Mouse (Mus musculus) embryonic facial prominence, embryonic 11.5 days (tissue): ENCODE measurements around the gene Hrh2. TPM values are rescaled to one million over a fixed set of nuclear protein-coding genes. Genes with fewer than 3 reads are reported as not detected.
A peak's percentile ranks its signal among the peaks of the same experiment; 100 is the strongest.

Experiments
- ATAC-seq: fragments of 200-750 bp; cut with Nextera tagmentation; replicated peaks from 2 replicates; pipeline ENCODE4 v1.8.0; 2017; ENCODE audit warnings: low read depth; ENCODE audit not compliant: insufficient number of reproducible peaks, low FRiP score, low TSS enrichment
- DNase-seq: peaks from one replicate; pipeline ENCODE4 v3.0.0-alpha.2; 2015; ENCODE audit warnings: low spot score
- H3K27ac ChIP-seq: fragments of 300-500 bp; sonication (generic); replicated peaks from 2 replicates; pipeline ENCODE4 v1.5.1; 2014; ENCODE audit warnings: mild to moderate bottlenecking, low read depth, low read length, control low read depth
- H3K27me3 ChIP-seq: fragments of 300-500 bp; sonication (generic); 2 replicates; pipeline ENCODE4 v1.6.1; 2014; ENCODE audit warnings: mild to moderate bottlenecking, low read length, moderate library complexity, mixed read lengths; ENCODE audit not compliant: control insufficient read depth, insufficient read depth
- H3K36me3 ChIP-seq: fragments of 300-500 bp; sonication (generic); replicated peaks from 2 replicates; pipeline ENCODE4 v1.6.1; 2014; ENCODE audit warnings: low read depth, mild to moderate bottlenecking, low read length, moderate library complexity, mixed read lengths; ENCODE audit not compliant: control insufficient read depth, insufficient read depth
- H3K4me1 ChIP-seq: fragments of 300-500 bp; sonication (generic); 2 replicates; pipeline ENCODE4 v1.6.1; 2014; ENCODE audit warnings: low read length, mixed read lengths; ENCODE audit not compliant: control insufficient read depth, insufficient read depth
- H3K4me2 ChIP-seq: fragments of 300-500 bp; sonication (generic); 2 replicates; pipeline ENCODE4 v1.6.1; 2014; ENCODE audit warnings: low read depth, mild to moderate bottlenecking, control low read depth, low read length, moderate library complexity
- H3K4me3 ChIP-seq: fragments of 300-500 bp; sonication (generic); 2 replicates; pipeline ENCODE4 v1.5.1; 2014; ENCODE audit warnings: low read depth, low read length, control low read depth
- H3K9ac ChIP-seq: fragments of 300-500 bp; sonication (generic); replicated peaks from 2 replicates; pipeline ENCODE4 v1.6.1; 2014; ENCODE audit warnings: mild to moderate bottlenecking, control low read depth, low read length
- H3K9me3 ChIP-seq: fragments of 300-500 bp; sonication (generic); replicated peaks from 2 replicates; pipeline ENCODE4 v1.6.1; 2016; ENCODE audit warnings: mild to moderate bottlenecking, low read length, inconsistent platforms, mixed read lengths; ENCODE audit not compliant: control insufficient read depth
- WGBS: fragments of 180-500 bp; shearing (Covaris S2); extraction: QIAGEN DNeasy Blood & Tissue Kit; methylation state at CpG from one replicate; pipeline ENCODE4 v1.1.7; 2014; 5-methylcytosine and 5-hydroxymethylcytosine counted together
- polyA plus RNA-seq: library from polyadenylated mRNA; unstranded; fragments of >200 nt; fragmentation: Nextera tagmentation; extraction: Ambion mirVana; gene quantifications from 2 replicates; pipeline ENCODE4 v1.2.1, GENCODE M21; 2014

Hrh2 gene
- polyA plus RNA-seq, result 0.06 and 0.07 TPM in 2 replicates

DNA sequence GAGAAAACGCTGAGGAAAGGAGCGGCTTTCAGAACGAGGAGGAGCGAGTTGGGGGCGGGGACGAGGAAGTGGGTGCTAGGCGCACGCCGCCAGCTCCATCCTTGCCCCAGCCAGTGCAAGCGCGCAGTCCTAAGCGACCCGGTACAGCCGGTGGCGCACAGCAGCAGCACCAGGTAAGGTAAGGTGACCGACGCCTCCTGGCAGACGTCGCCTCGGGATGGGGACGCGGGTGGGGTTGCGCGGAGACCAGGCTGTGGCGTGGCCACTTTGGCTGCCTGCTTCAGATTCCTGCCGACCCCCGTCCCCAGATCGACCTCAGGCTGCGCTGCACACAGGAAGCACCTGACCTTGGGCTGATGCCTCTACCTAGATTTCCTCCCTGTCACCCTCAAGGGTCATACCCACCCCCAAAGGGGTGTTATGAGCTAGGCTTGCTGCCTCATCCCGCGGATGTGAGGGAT lies at the start of gene Hrh2:
TSS of gene Hrh2 (plus strand) at position 109 of the 461 bp plus-strand sequence.
- ATAC-seq, result no peak
- under 1% methylated on average over 31 of the region's 31 CpGs for WGBS
- no peak within 1 kb of the TSS for H3K9ac ChIP-seq
- H3K27me3 ChIP-seq, result peaks cover 6% of the 10 kb centered on the region
- H3K9me3 ChIP-seq, result no peaks in the 10 kb centered on the region
- H3K4me3 ChIP-seq, result peak within 1 kb of the TSS; percentile 19; the same call in 1 of the 2 replicates
- H3K4me2 ChIP-seq, result peak within 1 kb of the TSS; percentile 69
- no peaks in the 10 kb centered on the region for H3K36me3 ChIP-seq
- no peak within 1 kb of the TSS for H3K27ac ChIP-seq
- DNase-seq, result no peak
- no peaks in the 10 kb centered on the region; the same call in 1 of the 2 replicates for H3K4me1 ChIP-seq

DNA sequence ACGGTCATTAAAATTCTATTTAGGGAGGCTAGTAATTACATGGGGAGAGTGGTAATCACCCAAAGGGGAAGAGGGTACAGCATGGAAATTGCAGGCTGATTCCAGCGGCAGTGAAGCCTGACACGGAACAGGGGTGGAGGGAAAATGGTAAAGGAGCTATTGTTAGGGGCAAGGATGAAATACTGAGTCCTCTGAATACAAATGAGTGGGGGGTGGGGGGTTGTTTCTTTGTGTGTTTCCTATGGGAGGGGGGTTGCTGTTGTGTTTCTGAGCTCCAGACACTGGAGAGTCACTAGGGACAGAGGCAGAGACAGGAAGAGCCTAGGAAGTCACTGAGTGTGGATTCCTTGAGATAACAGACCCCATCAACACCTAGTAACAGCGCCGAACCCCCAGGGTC lies 48.1 kb upstream of the Hrh2 start:
- WGBS, result 38% methylated on average over 5 of the region's 5 CpGs

DNA sequence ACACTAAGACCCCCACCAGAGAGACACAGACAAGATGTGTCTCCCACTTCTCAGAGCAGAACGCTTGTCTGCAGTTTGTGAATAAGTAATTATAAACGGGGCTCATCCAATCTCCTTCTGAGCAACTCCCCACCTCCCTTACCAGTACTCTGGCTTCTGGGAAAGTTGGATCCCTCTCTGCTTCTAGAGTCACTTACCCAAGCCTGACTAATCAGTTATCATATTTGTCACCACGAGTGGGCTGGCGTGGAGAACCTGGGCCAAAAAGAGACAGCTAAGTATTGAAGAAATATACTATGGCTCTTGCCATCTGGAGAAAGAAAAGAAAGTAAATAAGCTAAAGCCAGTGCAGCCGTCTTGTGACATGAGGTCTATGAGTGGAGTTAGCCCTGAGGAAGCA lies 47.3 kb upstream of the Hrh2 start:
- Histone ChIP-seq H3K9ac (no peak overlapping the region), H3K27ac (no peak overlapping the region), H3K36me3 (no peaks in the 10 kb centered on the region), H3K4me3 (no peak overlapping the region), H3K4me2 (no peak overlapping the region), H3K4me1 (no peaks in the 10 kb centered on the region), H3K9me3 (no peaks in the 10 kb centered on the region), H3K27me3 (no peaks in the 10 kb centered on the region)
- no peak for DNase-seq
- no peak for ATAC-seq
- 81% methylated on average over 5 of the region's 5 CpGs for WGBS

More for the DNA sequence above, 48.1 kb upstream of the Hrh2 start:
- no peak for ATAC-seq
- Histone ChIP-seq H3K4me1 (no peaks in the 10 kb centered on the region), H3K4me3 (no peak overlapping the region), H3K36me3 (no peaks in the 10 kb centered on the region), H3K27me3 (no peaks in the 10 kb centered on the region), H3K27ac (no peak overlapping the region), H3K9me3 (no peaks in the 10 kb centered on the region), H3K9ac (no peak overlapping the region), H3K4me2 (no peak overlapping the region)
- no peak for DNase-seq

DNA sequence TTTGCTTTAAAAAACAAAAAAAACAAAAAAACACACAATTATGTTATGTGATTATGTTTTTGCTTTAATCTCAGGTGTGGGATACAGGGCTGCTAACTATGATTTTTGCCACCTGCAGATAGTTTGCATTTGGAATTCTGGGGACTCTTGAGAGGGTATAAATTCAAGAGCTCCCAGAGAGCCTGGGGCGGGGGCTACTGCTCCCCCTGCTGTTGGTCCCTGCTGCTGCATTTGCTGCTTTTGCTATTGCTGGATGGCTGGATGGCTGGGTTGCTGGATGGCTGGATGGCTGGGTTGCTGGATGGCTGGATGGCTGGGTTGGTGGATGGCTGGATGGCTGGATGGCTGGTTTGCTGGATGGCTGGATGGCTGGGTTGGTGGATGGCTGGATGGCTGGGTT lies 44.6 kb upstream of the Hrh2 start:
- Histone ChIP-seq H3K9me3 (no peaks in the 10 kb centered on the region), H3K9ac (no peak overlapping the region), H3K4me2 (no peak overlapping the region), H3K36me3 (no peaks in the 10 kb centered on the region), H3K27me3 (no peaks in the 10 kb centered on the region), H3K4me3 (no peak overlapping the region), H3K4me1 (no peaks in the 10 kb centered on the region), H3K27ac (no peak overlapping the region)
- DNase-seq (no peak), ATAC-seq (no peak)
- WGBS, result 87% methylated on average over 1 of the region's 1 CpGs

DNA sequence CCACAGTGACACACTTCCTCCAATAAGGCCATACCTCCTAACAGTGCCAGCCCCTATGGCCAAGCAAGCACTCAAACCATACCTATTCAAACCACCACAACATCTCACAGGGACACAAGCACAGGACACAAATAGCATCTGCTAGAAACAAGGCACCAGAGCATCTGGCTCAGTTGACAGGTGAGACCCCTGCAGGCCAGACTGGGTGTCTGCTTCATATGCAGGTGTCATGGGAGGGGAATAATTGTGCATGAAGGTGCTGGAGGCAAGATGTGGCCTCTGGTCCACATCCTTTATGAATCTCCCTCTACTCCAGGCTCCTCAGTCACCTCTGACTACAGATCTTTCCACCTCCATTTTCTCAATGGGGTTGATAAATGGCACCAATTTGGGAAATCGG lies 39.5 kb upstream of the Hrh2 start:
- WGBS, result 86% methylated on average over 1 of the region's 1 CpGs
- Histone ChIP-seq H3K27ac (no peak overlapping the region), H3K4me2 (no peak overlapping the region), H3K9me3 (no peaks in the 10 kb centered on the region), H3K9ac (no peak overlapping the region), H3K36me3 (no peaks in the 10 kb centered on the region), H3K27me3 (no peaks in the 10 kb centered on the region), H3K4me1 (no peaks in the 10 kb centered on the region), H3K4me3 (no peak overlapping the region)
- ATAC-seq (no peak), DNase-seq (no peak)

DNA sequence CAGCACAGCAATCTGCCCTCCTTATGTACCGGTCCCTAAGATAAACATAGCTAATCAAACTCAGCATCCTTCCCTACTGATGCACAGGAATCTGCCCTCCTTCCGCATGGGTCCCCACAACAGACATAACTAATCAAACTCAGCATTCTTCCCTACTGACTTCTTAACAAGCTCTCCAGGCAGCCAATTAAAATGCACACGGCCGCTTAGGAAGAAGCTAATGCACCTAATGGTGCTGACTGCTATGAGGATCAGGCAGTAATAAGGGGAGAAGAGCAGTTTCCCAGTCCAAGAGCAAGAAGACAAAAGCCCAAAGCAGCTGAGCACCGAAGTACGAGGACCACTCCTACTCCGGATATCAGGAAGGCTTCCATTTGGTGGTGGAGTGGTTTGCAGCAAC lies 39.0 kb upstream of the Hrh2 start:
- no peak for ATAC-seq
- Histone ChIP-seq H3K4me3 (no peak overlapping the region), H3K27me3 (no peaks in the 10 kb centered on the region), H3K4me2 (no peak overlapping the region; the same call in 1 of the 2 replicates), H3K9ac (no peak overlapping the region), H3K27ac (no peak overlapping the region), H3K4me1 (no peaks in the 10 kb centered on the region), H3K9me3 (no peaks in the 10 kb centered on the region), H3K36me3 (no peaks in the 10 kb centered on the region)
- 50% methylated on average over 7 of the region's 7 CpGs for WGBS
- DNase-seq, result no peak

DNA sequence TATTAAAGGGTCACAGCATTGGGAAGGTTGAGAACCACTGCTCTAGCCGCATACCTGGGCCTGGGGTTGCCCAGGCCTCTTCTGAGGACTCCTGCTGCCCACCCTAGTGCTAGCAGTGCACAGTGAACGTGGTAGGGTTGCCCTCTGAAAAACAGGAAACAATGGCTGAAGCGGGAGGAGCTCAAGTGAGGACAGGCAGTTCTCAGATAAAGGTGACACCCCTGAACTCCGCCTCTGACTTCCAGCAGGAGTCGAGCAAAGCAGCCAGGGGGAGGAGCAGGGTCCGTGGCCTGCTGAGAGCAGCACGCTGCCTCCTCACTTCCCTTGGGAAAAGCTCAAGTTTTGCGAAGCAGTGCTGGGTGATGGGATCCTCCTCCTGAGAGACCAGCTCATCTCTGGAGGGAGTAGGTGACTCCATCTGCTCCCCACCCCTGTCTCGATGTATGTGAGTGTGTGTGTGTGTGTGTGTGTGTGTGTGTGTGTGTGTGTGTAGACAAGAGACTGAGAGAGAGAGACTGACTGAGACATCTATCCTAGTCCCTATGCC lies 38.2 kb upstream of the Hrh2 start:
- no peaks in the 10 kb centered on the region for H3K36me3 ChIP-seq
- DNase-seq (no peak), ATAC-seq (no peak)
- no peak overlapping the region for H3K4me3 ChIP-seq
- no peaks in the 10 kb centered on the region for H3K27me3 ChIP-seq
- no peak overlapping the region for H3K9ac ChIP-seq
- no peaks in the 10 kb centered on the region for H3K9me3 ChIP-seq
- WGBS, result 19% methylated on average over 9 of the region's 9 CpGs
- H3K4me1 ChIP-seq, result no peaks in the 10 kb centered on the region
- H3K4me2 ChIP-seq, result no peak overlapping the region
- H3K27ac ChIP-seq, result no peak overlapping the region

DNA sequence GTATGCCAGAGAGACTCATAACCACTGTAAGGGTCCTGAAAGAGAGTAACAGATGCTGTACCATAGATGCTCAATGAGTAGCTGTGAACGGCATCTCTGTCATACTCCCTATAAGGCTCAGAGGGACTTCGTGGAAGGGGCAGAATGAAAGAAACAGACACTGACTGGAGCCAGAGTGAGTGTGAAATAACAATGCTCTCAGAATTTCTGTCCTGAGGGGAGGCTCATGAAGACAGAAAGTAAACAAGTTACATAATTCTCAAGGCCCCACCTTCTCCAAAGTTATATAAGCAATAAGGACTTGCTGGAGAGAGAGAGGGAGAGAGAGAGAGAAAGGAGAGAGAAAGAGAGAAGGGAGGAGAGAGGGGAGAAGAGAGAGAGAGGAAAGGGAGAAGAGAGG lies 36.1 kb upstream of the Hrh2 start:
- Histone ChIP-seq H3K4me2 (no peak overlapping the region), H3K9me3 (no peaks in the 10 kb centered on the region), H3K9ac (no peak overlapping the region), H3K27me3 (no peaks in the 10 kb centered on the region), H3K36me3 (no peaks in the 10 kb centered on the region), H3K4me1 (peaks cover 3% of the 10 kb centered on the region; the same call in 1 of the 2 replicates), H3K4me3 (no peak overlapping the region), H3K27ac (no peak overlapping the region)
- 77% methylated on average over 2 of the region's 2 CpGs for WGBS
- no peak for DNase-seq
- ATAC-seq, result no peak
